Comparison of ENCODE assay signal across 14 mouse cellular contexts in the genomic region with DNA sequence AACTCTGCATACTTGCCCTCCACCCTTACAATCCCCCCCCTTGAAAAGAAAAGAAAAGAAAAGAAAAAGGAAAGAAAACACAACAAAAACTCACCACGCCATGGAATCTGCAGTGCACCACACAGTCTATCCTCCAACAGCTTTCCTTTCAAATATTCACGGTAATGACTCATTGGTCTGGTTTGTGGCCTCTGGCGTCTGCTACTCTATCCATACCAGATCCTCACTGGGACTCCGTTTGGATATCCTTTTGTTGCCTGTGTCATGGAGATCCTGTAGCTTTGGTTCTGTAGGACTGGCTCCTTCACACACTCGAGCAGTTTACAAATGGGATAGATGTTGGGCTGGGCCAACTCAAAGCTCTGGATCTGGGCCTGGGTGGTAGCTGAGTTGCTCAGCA.
"Had no signal": no experiment of that assay in that cellular context is flagged by ENCODE, and none has a peak within 500 bp of the region (broad histone marks: within the 10 kb centered on the region; RNA-seq: fewer than 3 reads in every experiment).

No protein-coding gene starts in this region.

- DNase-seq: lung, adult 18-20 months; lung, embryonic 14.5 days; lung, postnatal 10 days; lung, postnatal 4 days; midbrain, embryonic 14.5 days; right cerebral cortex, postnatal 14 days; thymus, adult 2 months; thymus, postnatal 25 days; thymus, postnatal 4 days had no signal

- H3K9me3 ChIP-seq: midbrain, embryonic 10.5 days; midbrain, embryonic 12.5 days; neural tube, embryonic 12.5 days; stomach, embryonic 15.5 days had no signal

- H3K4me3 ChIP-seq: midbrain, embryonic 10.5 days; midbrain, embryonic 12.5 days; neural tube, embryonic 12.5 days; stomach, embryonic 15.5 days had no signal

- H3K9ac ChIP-seq: lung, embryonic 14.5 days; midbrain, embryonic 12.5 days; neural tube, embryonic 12.5 days; stomach, embryonic 15.5 days had no signal

- H3K27me3 ChIP-seq: midbrain, embryonic 12.5 days; neural tube, embryonic 12.5 days; stomach, embryonic 15.5 days had no signal

- H3K4me2 ChIP-seq: lung, embryonic 14.5 days; midbrain, embryonic 12.5 days; neural tube, embryonic 12.5 days; stomach, embryonic 15.5 days had no signal

- H3K27ac ChIP-seq: midbrain, embryonic 12.5 days; neural tube, embryonic 12.5 days; stomach, embryonic 15.5 days; stomach, postnatal 0 days had no signal

- H3K4me1 ChIP-seq: midbrain, embryonic 10.5 days; midbrain, embryonic 12.5 days; neural tube, embryonic 12.5 days; stomach, embryonic 15.5 days had no signal

- H3K36me3 ChIP-seq: midbrain, embryonic 10.5 days; midbrain, embryonic 12.5 days; neural tube, embryonic 12.5 days; stomach, embryonic 15.5 days had no signal
